Mouse (Mus musculus): ENCODE data around the gene Gm17455. TPM values are rescaled to one million over a fixed set of nuclear protein-coding genes. Genes with fewer than 3 reads are reported as not detected.

The Gm17455 gene
- polyA plus RNA-seq, 1 experiment from 2014 or later, result 7.6 TPM

DNA sequence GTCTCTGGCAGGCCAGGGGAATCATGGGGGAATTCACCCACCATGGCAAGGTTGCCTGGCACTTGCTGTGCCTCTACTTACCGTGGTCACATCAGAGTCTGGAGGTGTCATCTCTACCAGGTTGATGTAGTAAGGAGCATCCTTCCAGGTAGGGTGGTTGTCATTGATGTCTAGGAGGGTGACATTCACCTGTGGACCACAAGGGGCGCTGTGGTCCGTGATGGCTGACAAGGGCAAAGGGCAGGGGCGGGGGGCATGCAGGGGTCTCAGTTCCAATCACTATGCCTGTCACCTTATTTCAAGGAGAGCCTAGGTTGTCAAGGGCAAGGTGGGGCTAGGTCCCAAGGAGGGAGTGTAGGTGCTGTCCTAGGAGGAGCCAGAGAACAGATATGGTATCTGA is 20.1 kb downstream of the Gm17455 start:
- H3K4me1 ChIP-seq (ENCODE audit: control insufficient read depth, insufficient read depth, low read length), result no peaks in the 10 kb centered on the region
- no peak overlapping the region for H3K4me3 ChIP-seq (replicated peaks; ENCODE audit: low read depth, low read length)
- no peak overlapping the region for H3K27ac ChIP-seq (replicated peaks; ENCODE audit: low read depth, low read length)
- DNase-seq (no peak), ATAC-seq (ENCODE audit: low FRiP score, low TSS enrichment) (no peak)
- H3K27me3 ChIP-seq (ENCODE audit: control insufficient read depth, insufficient read depth, low read length), result no peaks in the 10 kb centered on the region
- H3K9ac ChIP-seq (replicated peaks; ENCODE audit: low read length), result no peak overlapping the region
- H3K9me3 ChIP-seq (ENCODE audit: control insufficient read depth, low read length), result no peaks in the 10 kb centered on the region
- H3K4me2 ChIP-seq (ENCODE audit: low read length), result no peak overlapping the region
- WGBS, result 29% methylated on average over 4 of the region's 4 CpGs
- H3K36me3 ChIP-seq (ENCODE audit: control insufficient read depth, insufficient read depth, low read length), result no peaks in the 10 kb centered on the region

DNA sequence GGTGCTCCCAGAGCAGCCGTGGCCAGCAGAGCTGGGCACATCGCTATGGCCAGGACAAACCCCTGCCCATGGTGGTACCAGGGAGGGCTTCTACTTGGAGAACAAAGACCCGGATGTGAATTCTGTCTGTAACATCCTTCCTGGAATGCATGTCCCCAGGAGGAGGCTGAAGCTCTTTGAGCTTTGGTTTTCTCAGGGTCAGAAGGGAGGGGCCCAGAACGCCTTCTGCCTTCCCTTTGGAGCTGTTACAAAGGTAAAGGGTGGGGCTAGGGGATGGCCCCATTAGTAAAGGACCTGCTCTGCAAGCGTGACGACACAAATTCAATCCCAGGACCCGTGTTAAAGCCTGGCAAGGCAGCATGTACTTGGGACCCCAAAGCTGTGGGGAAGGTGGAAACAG is 23.2 kb downstream of the Gm17455 start:
- no peaks in the 10 kb centered on the region for H3K4me1 ChIP-seq (ENCODE audit: control insufficient read depth, insufficient read depth, low read length)
- ATAC-seq (ENCODE audit: low FRiP score, low TSS enrichment) (no peak), DNase-seq (no peak)
- H3K4me3 ChIP-seq (replicated peaks; ENCODE audit: low read depth, low read length), result no peak overlapping the region
- H3K36me3 ChIP-seq (ENCODE audit: control insufficient read depth, insufficient read depth, low read length), result no peaks in the 10 kb centered on the region
- no peaks in the 10 kb centered on the region for H3K27me3 ChIP-seq (ENCODE audit: control insufficient read depth, insufficient read depth, low read length)
- no peak overlapping the region for H3K4me2 ChIP-seq (ENCODE audit: low read length)
- H3K9ac ChIP-seq (replicated peaks; ENCODE audit: low read length), result no peak overlapping the region
- peaks cover 10% of the 10 kb centered on the region; the same call in 1 of the 2 replicates for H3K9me3 ChIP-seq (ENCODE audit: control insufficient read depth, low read length)
- H3K27ac ChIP-seq (replicated peaks; ENCODE audit: low read depth, low read length), result no peak overlapping the region
- WGBS, result 55% methylated on average over 7 of the region's 7 CpGs

DNA sequence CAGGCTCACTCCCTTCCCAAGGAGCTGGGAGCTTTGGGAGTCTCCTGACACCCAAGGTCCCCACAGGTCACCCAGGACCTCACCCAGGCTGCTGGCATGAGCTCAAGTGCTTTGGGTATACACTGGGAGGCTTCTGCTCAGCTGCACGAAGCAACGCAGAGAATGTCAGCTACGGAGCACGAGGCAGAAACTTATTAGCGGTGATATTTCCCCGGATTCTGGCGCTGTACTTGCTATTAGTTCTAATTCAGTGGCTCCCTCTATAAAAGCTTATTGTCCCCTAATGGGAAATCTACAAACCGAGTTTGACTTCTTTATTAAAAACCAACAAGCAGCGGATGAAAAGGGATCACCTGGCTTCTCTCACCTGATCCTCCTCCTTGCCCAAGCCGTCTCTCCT is 30.5 kb downstream of the Gm17455 start:
- peak overlapping the region; percentile 37; the same call in 1 of the 2 replicates for H3K27ac ChIP-seq (replicated peaks; ENCODE audit: low read depth, low read length)
- DNase-seq, result peak; percentile 58
- WGBS, result 41% methylated on average over 10 of the region's 10 CpGs

DNA sequence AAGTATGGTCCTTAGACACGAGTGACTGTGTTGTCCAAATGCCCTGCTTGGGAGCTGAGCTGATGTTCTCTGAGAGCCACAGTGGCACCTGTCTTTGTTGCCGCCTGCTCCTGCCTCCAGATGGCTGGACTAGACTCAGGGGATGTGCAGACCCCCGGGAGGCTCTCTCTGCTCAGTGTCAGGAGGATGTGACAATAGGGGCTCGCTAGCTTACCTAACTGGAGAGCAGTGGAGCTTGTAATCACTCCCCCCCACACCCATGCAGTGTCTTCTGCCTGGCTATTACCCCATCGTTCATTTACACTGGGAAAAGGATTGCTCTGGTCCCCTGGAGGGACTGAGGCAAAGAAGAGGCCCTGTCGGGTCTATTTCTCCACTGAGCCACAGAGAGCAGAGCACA is 31.1 kb downstream of the Gm17455 start:
- H3K9ac ChIP-seq (replicated peaks; ENCODE audit: low read length), result no peak overlapping the region
- H3K9me3 ChIP-seq (ENCODE audit: control insufficient read depth, low read length), result 0 out of 2 replicates have a peak, but pooled peaks cover 5% of the 10 kb centered on the region
- H3K4me3 ChIP-seq (replicated peaks; ENCODE audit: low read depth, low read length), result no peak overlapping the region
- ATAC-seq (ENCODE audit: low FRiP score, low TSS enrichment) (no peak), DNase-seq (peak; percentile 16)
- WGBS, result 9% methylated on average over 6 of the region's 6 CpGs
- no peaks in the 10 kb centered on the region for H3K36me3 ChIP-seq (ENCODE audit: control insufficient read depth, insufficient read depth, low read length)
- peak overlapping the region; percentile 37; the same call in 1 of the 2 replicates for H3K27ac ChIP-seq (replicated peaks; ENCODE audit: low read depth, low read length)
- no peaks in the 10 kb centered on the region for H3K27me3 ChIP-seq (ENCODE audit: control insufficient read depth, insufficient read depth, low read length)
- H3K4me1 ChIP-seq (ENCODE audit: control insufficient read depth, insufficient read depth, low read length), result 0 out of 2 replicates have a peak, but pooled peaks cover 8% of the 10 kb centered on the region
- no peak overlapping the region for H3K4me2 ChIP-seq (ENCODE audit: low read length)

More for the DNA sequence above, 30.5 kb downstream of the Gm17455 start:
- H3K9me3 ChIP-seq (ENCODE audit: control insufficient read depth, low read length), result peaks cover 10% of the 10 kb centered on the region; the same call in 1 of the 2 replicates
- no peak overlapping the region for H3K9ac ChIP-seq (replicated peaks; ENCODE audit: low read length)
- ATAC-seq (ENCODE audit: low FRiP score, low TSS enrichment), result no peak
- H3K4me1 ChIP-seq (ENCODE audit: control insufficient read depth, insufficient read depth, low read length), result 0 out of 2 replicates have a peak, but pooled peaks cover 8% of the 10 kb centered on the region
- H3K4me2 ChIP-seq (ENCODE audit: low read length), result no peak overlapping the region
- H3K36me3 ChIP-seq (ENCODE audit: control insufficient read depth, insufficient read depth, low read length), result no peaks in the 10 kb centered on the region
- H3K4me3 ChIP-seq (replicated peaks; ENCODE audit: low read depth, low read length), result no peak overlapping the region
- no peaks in the 10 kb centered on the region for H3K27me3 ChIP-seq (ENCODE audit: control insufficient read depth, insufficient read depth, low read length)

DNA sequence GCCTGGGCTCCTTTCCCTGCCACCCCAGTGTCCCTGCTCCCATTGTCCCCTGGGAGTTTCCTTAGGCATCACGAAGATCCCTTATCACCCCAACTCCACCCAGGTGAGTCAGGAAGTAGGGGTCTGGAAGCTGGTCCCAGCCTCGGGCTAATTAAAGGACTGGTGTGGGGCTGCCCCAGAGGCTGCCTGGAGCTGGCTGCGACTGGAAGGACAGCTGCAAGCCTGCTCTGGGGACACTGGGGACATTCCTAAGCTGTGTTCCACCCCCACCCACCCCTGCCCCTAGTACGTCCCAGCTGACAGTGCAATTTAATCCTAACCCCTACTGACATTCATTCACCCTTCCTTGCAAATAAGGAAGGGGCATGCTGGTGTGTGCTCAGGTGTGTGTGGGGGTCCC is 33.2 kb downstream of the Gm17455 start:
- no peak overlapping the region for H3K27ac ChIP-seq (replicated peaks; ENCODE audit: low read depth, low read length)
- no peaks in the 10 kb centered on the region for H3K9me3 ChIP-seq (ENCODE audit: control insufficient read depth, low read length)
- ATAC-seq (ENCODE audit: low FRiP score, low TSS enrichment), result no peak
- no peak for DNase-seq
- H3K9ac ChIP-seq (replicated peaks; ENCODE audit: low read length), result no peak overlapping the region
- H3K4me3 ChIP-seq (replicated peaks; ENCODE audit: low read depth, low read length), result no peak overlapping the region
- H3K4me2 ChIP-seq (ENCODE audit: low read length), result no peak overlapping the region
- H3K4me1 ChIP-seq (ENCODE audit: control insufficient read depth, insufficient read depth, low read length), result 0 out of 2 replicates have a peak, but pooled peaks cover 8% of the 10 kb centered on the region
- H3K27me3 ChIP-seq (ENCODE audit: control insufficient read depth, insufficient read depth, low read length), result no peaks in the 10 kb centered on the region
- H3K36me3 ChIP-seq (ENCODE audit: control insufficient read depth, insufficient read depth, low read length), result no peaks in the 10 kb centered on the region
- 23% methylated on average over 4 of the region's 4 CpGs for WGBS

DNA sequence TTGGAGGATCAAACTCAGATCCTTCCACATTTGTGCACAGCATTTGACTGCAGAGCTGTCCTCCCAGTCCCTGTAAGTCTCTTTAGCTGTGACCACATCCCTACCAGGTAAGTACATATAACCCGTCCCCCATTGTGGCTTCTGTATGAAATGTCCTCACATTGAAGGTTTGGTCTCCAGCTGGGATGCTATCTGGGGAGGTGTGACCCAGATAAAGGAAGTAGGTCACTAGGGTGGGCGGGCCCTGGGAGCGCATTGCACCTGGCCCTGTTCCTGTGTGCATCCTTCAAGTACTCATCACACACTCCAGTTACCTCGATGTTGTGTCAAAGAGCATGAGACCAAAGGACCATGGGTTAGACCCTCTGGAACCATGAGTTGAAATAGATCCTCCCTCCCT is 42.8 kb downstream of the Gm17455 start:
- ATAC-seq (ENCODE audit: low FRiP score, low TSS enrichment), result no peak
- H3K27ac ChIP-seq (replicated peaks; ENCODE audit: low read depth, low read length), result no peak overlapping the region
- no peaks in the 10 kb centered on the region for H3K36me3 ChIP-seq (ENCODE audit: control insufficient read depth, insufficient read depth, low read length)
- 86% methylated on average over 4 of the region's 4 CpGs for WGBS
- H3K9ac ChIP-seq (replicated peaks; ENCODE audit: low read length), result no peak overlapping the region
- H3K4me1 ChIP-seq (ENCODE audit: control insufficient read depth, insufficient read depth, low read length), result no peaks in the 10 kb centered on the region
- H3K4me3 ChIP-seq (replicated peaks; ENCODE audit: low read depth, low read length), result no peak overlapping the region
- no peaks in the 10 kb centered on the region for H3K9me3 ChIP-seq (ENCODE audit: control insufficient read depth, low read length)
- H3K4me2 ChIP-seq (ENCODE audit: low read length), result no peak overlapping the region
- DNase-seq, result no peak
- H3K27me3 ChIP-seq (ENCODE audit: control insufficient read depth, insufficient read depth, low read length), result no peaks in the 10 kb centered on the region

DNA sequence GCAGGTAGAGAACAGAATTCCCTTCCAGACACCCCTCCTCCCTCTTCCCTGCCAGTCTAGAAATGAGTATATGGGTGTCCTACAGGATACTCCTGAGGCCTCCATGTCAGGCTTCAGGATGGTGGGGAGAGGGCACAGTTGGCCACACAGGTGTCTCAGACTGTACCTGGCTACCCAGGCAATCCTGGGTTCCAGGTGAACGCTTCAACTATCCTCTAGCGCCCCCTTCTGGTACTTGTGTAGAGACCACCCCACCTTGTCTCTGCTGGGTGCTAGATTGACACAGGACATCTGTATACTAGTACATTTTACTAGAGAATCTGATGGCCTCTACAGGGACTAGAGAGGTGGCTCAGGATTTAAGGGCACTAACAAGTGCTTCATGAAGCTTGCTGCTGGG is 43.6 kb downstream of the Gm17455 start:
- Histone ChIP-seq H3K36me3 (ENCODE audit: control insufficient read depth, insufficient read depth, low read length) (no peaks in the 10 kb centered on the region), H3K9me3 (ENCODE audit: control insufficient read depth, low read length) (no peaks in the 10 kb centered on the region), H3K9ac (replicated peaks; ENCODE audit: low read length) (no peak overlapping the region), H3K4me3 (replicated peaks; ENCODE audit: low read depth, low read length) (no peak overlapping the region), H3K27me3 (ENCODE audit: control insufficient read depth, insufficient read depth, low read length) (no peaks in the 10 kb centered on the region), H3K4me1 (ENCODE audit: control insufficient read depth, insufficient read depth, low read length) (no peaks in the 10 kb centered on the region), H3K27ac (replicated peaks; ENCODE audit: low read depth, low read length) (no peak overlapping the region), H3K4me2 (ENCODE audit: low read length) (no peak overlapping the region)
- ATAC-seq (ENCODE audit: low FRiP score, low TSS enrichment) (no peak), DNase-seq (no peak)
- WGBS, result 2% methylated on average over 2 of the region's 2 CpGs

DNA sequence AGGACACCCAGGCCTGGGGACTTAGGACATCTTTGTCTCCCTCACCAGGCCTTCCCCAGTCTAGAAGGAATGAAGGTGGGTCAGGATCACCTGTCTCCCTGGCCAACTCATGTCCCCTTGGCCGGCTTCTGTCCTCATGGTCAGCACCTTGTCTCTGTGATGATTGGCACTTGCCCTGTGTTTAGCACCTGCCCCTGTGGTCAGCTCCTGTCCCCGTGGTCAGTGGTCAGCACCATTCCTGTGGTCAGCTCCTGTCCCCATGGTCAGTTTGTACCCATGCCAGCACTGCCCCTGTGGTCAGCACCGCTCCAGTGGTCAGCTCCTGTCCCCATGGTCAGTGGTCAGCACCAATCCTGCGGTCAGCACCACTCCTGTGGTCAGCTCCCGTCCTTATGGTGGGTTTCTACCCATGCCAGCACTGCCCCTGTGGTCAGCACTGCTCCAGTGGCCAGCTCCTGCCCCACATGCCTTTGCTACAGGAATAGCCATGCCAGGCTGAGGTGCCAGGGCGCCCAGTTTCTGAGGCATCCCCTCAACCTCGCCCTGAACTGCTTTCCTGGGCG is 45.6 kb downstream of the Gm17455 start:
- Histone ChIP-seq H3K27me3 (ENCODE audit: control insufficient read depth, insufficient read depth, low read length) (no peaks in the 10 kb centered on the region), H3K4me3 (replicated peaks; ENCODE audit: low read depth, low read length) (no peak overlapping the region), H3K4me2 (ENCODE audit: low read length) (no peak overlapping the region), H3K4me1 (ENCODE audit: control insufficient read depth, insufficient read depth, low read length) (no peaks in the 10 kb centered on the region), H3K9ac (replicated peaks; ENCODE audit: low read length) (no peak overlapping the region), H3K9me3 (ENCODE audit: control insufficient read depth, low read length) (no peaks in the 10 kb centered on the region), H3K36me3 (ENCODE audit: control insufficient read depth, insufficient read depth, low read length) (no peaks in the 10 kb centered on the region), H3K27ac (replicated peaks; ENCODE audit: low read depth, low read length) (no peak overlapping the region)
- no peak for DNase-seq
- no peak for ATAC-seq (ENCODE audit: low FRiP score, low TSS enrichment)
- 74% methylated on average over 8 of the region's 8 CpGs for WGBS

DNA sequence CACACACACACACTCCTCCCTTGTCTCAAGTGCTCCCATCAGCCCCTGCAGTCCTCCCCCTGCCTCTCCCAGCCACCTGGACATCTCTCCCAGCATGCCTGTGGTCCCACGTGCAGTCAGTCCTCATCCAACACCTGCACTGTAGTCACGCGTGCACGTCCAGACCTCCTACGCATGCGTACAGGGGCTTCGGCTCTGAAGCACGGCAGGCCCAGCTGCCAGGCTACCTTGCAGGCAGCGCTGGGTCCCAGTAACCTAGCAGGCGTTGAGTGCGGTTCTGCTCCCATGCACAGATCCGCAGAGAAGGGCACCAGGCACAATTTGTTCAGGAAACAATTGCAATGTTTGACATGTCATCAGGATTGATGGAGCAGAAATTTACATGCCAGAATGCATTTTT is 47.7 kb downstream of the Gm17455 start:
- Histone ChIP-seq H3K27me3 (ENCODE audit: control insufficient read depth, insufficient read depth, low read length) (no peaks in the 10 kb centered on the region), H3K36me3 (ENCODE audit: control insufficient read depth, insufficient read depth, low read length) (no peaks in the 10 kb centered on the region), H3K4me2 (ENCODE audit: low read length) (no peak overlapping the region), H3K4me3 (replicated peaks; ENCODE audit: low read depth, low read length) (no peak overlapping the region), H3K9me3 (ENCODE audit: control insufficient read depth, low read length) (no peaks in the 10 kb centered on the region), H3K9ac (replicated peaks; ENCODE audit: low read length) (no peak overlapping the region), H3K4me1 (ENCODE audit: control insufficient read depth, insufficient read depth, low read length) (no peaks in the 10 kb centered on the region), H3K27ac (replicated peaks; ENCODE audit: low read depth, low read length) (no peak overlapping the region)
- DNase-seq (no peak), ATAC-seq (ENCODE audit: low FRiP score, low TSS enrichment) (no peak)
- 77% methylated on average over 12 of the region's 12 CpGs for WGBS

Data from midbrain, embryonic 14.5 days (tissue).